Mouse (Mus musculus): ENCODE data around the gene Pigg.

Gene Pigg

GRCm38 (mm10) chr5:108357862-108358261, 45.5 kb downstream of the Pigg start:
- no peak for DNase-seq (ENCODE audit: low spot score)

- no peak for DNase-seq (ENCODE audit: low spot score)
These were observed 47.1 kb downstream of the Pigg start for GRCm38 (mm10) chr5:108359491-108359890.

- DNase-seq (ENCODE audit: low spot score): no peak
These were observed 47.8 kb downstream of the Pigg start for GRCm38 (mm10) chr5:108360211-108360610.

- DNase-seq (ENCODE audit: low spot score): no peak
These were observed 49.9 kb downstream of the Pigg start for GRCm38 (mm10) chr5:108362330-108362729.

- peak; percentile 4 for DNase-seq (ENCODE audit: low spot score)
These were observed 54.0 kb downstream of the Pigg start for GRCm38 (mm10) chr5:108366328-108366983.

- DNase-seq (ENCODE audit: low spot score): peak; percentile 45
These were observed 54.8 kb downstream of the Pigg start for GRCm38 (mm10) chr5:108366984-108367841.

- DNase-seq (ENCODE audit: low spot score): no peak
These were observed 55.5 kb downstream of the Pigg start, which contains the start of gene Gm42517 for GRCm38 (mm10) chr5:108367871-108368332. TSS of gene Gm42517 (minus strand) at chr5:108367922.

- DNase-seq (ENCODE audit: low spot score): no peak
These were observed 56.0 kb downstream of the Pigg start for GRCm38 (mm10) chr5:108368446-108368845.

- peak; percentile 27 for DNase-seq (ENCODE audit: low spot score)
These were observed 56.6 kb downstream of the Pigg start for GRCm38 (mm10) chr5:108368851-108369621.

- no peak for DNase-seq (ENCODE audit: low spot score)
These were observed 57.6 kb downstream of the Pigg start for GRCm38 (mm10) chr5:108369964-108370363.

- DNase-seq (ENCODE audit: low spot score): no peak
These were observed 61.7 kb downstream of the Pigg start for GRCm38 (mm10) chr5:108374079-108374478.

GRCm38 (mm10) chr5:108376059-108376458, 63.6 kb downstream of the Pigg start:
- DNase-seq (ENCODE audit: low spot score): no peak

GRCm38 (mm10) chr5:108378346-108378745, 65.9 kb downstream of the Pigg start:
- no peak for DNase-seq (ENCODE audit: low spot score)

- DNase-seq (ENCODE audit: low spot score): no peak
These were observed 73.2 kb downstream of the Pigg start for GRCm38 (mm10) chr5:108385632-108386031.

- no peak for DNase-seq (ENCODE audit: low spot score)
These were observed 74.0 kb downstream of the Pigg start for GRCm38 (mm10) chr5:108386449-108386848.

GRCm38 (mm10) chr5:108388201-108388600, 75.8 kb downstream of the Pigg start, which contains the start of gene Pde6b:
TSS of gene Pde6b (plus strand) at chr5:108388391.
- no peak for DNase-seq (ENCODE audit: low spot score)

GRCm38 (mm10) chr5:108389744-108390143, 77.3 kb downstream of the Pigg start:
- no peak for DNase-seq (ENCODE audit: low spot score)

Data from urinary bladder, postnatal 25 days (tissue).